Mouse (Mus musculus): ENCODE results near the gene Cd27. TPM values are rescaled to one million over a fixed set of nuclear protein-coding genes. Genes with fewer than 3 reads are reported as not detected.

Cd27 gene
- polyA plus RNA-seq, 2 experiments: 0.47 to 0.68 TPM

GRCm38 (mm10) chr6:125212621-125213020, 24.2 kb downstream of the Cd27 start:
- TF ChIP-seq CTCF (IDR thresholded peaks at IDR 0.05; ENCODE audit: low read depth) (no peak), EP300 (IDR thresholded peaks at IDR 0.05; ENCODE audit: low read depth) (no peak)
- Histone ChIP-seq H3K9me3 (ENCODE audit: control insufficient read depth, low read length) (no peaks in the 10 kb centered on the region), H3K4me3 (ENCODE audit: insufficient read depth in 1 of 2, low read depth in 2 of 2, low read length in 2 of 2) (no peak overlapping the region), H3K27ac (no peak overlapping the region), H3K27me3 (ENCODE audit: control insufficient read depth, insufficient read depth, low read length) (peaks cover 4% of the 10 kb centered on the region), H3K4me1 (replicated peaks; ENCODE audit: control insufficient read depth in 2 of 2, insufficient read depth in 2 of 2, low read length in 1 of 2) (peaks cover 0 to 1% of the 10 kb centered on the region in 2 experiments; a peak in 1 of 4 replicates), H3K36me3 (replicated peaks; ENCODE audit: control insufficient read depth, insufficient read depth, low read depth) (no peaks in the 10 kb centered on the region), H3K9ac (replicated peaks) (no peak overlapping the region), H3K4me2 (ENCODE audit: low read depth) (no peak overlapping the region)
- WGBS (ENCODE audit: insufficient replicate concordance): 17% methylated on average over 2 of the region's 2 CpGs
- DNase-seq (ENCODE audit: low read depth in 3 of 3, low spot score in 3 of 3): no peak
- no peak for ATAC-seq (ENCODE audit: insufficient read depth)

GRCm38 (mm10) chr6:125210436-125210835, 26.4 kb downstream of the Cd27 start:
- no peak for ATAC-seq (ENCODE audit: insufficient read depth)
- H3K4me1 ChIP-seq (replicated peaks; ENCODE audit: control insufficient read depth in 2 of 2, insufficient read depth in 2 of 2, low read length in 1 of 2): no peaks in the 10 kb centered on the region

GRCm38 (mm10) chr6:125197166-125197565, 39.6 kb downstream of the Cd27 start:
- TF ChIP-seq EP300 (IDR thresholded peaks at IDR 0.05; ENCODE audit: low read depth) (no peak), CTCF (IDR thresholded peaks at IDR 0.05; ENCODE audit: low read depth) (no peak)
- no peak for ATAC-seq (ENCODE audit: insufficient read depth)
- WGBS (ENCODE audit: insufficient replicate concordance): 78% methylated on average over 5 of the region's 5 CpGs

More at GRCm38 (mm10) chr6:125210436-125210835, 26.4 kb downstream of the Cd27 start:
- H3K36me3 ChIP-seq (replicated peaks; ENCODE audit: control insufficient read depth, insufficient read depth, low read depth): no peaks in the 10 kb centered on the region
- no peaks in the 10 kb centered on the region for H3K9me3 ChIP-seq (ENCODE audit: control insufficient read depth, low read length)
- no peak for DNase-seq (ENCODE audit: low read depth in 3 of 3, low spot score in 3 of 3)
- TF ChIP-seq EP300 (IDR thresholded peaks at IDR 0.05; ENCODE audit: low read depth) (no peak), CTCF (IDR thresholded peaks at IDR 0.05; ENCODE audit: low read depth) (peak; percentile 12; the same call in 1 of the 2 replicates)
- peaks cover 4% of the 10 kb centered on the region for H3K27me3 ChIP-seq (ENCODE audit: control insufficient read depth, insufficient read depth, low read length)
- 66% methylated on average over 1 of the region's 1 CpGs for WGBS (ENCODE audit: insufficient replicate concordance)
- no peak overlapping the region for H3K9ac ChIP-seq (replicated peaks)
- no peak overlapping the region for H3K4me3 ChIP-seq (ENCODE audit: insufficient read depth in 1 of 2, low read depth in 2 of 2, low read length in 2 of 2)
- H3K27ac ChIP-seq: no peak overlapping the region
- no peak overlapping the region for H3K4me2 ChIP-seq (ENCODE audit: low read depth)

GRCm38 (mm10) chr6:125196301-125196700, 40.5 kb downstream of the Cd27 start:
- Histone ChIP-seq H3K4me3 (ENCODE audit: insufficient read depth in 1 of 2, low read depth in 2 of 2, low read length in 2 of 2) (no peak overlapping the region), H3K36me3 (replicated peaks; ENCODE audit: control insufficient read depth, insufficient read depth, low read depth) (peaks cover 17% of the 10 kb centered on the region), H3K27ac (no peak overlapping the region), H3K4me1 (replicated peaks; ENCODE audit: control insufficient read depth in 2 of 2, insufficient read depth in 2 of 2, low read length in 1 of 2) (peaks cover 7 to 8% of the 10 kb centered on the region in 2 experiments), H3K27me3 (ENCODE audit: control insufficient read depth, insufficient read depth, low read length) (no peaks in the 10 kb centered on the region), H3K4me2 (ENCODE audit: low read depth) (no peak overlapping the region), H3K9me3 (ENCODE audit: control insufficient read depth, low read length) (no peaks in the 10 kb centered on the region), H3K9ac (replicated peaks) (no peak overlapping the region)
- 67% methylated on average over 3 of the region's 3 CpGs for WGBS (ENCODE audit: insufficient replicate concordance)
- TF ChIP-seq CTCF (IDR thresholded peaks at IDR 0.05; ENCODE audit: low read depth): no peak
- TF ChIP-seq EP300 (IDR thresholded peaks at IDR 0.05; ENCODE audit: low read depth): no peak
- DNase-seq (ENCODE audit: low read depth in 3 of 3, low spot score in 3 of 3): no peak
- no peak for ATAC-seq (ENCODE audit: insufficient read depth)

More at GRCm38 (mm10) chr6:125197166-125197565, 39.6 kb downstream of the Cd27 start:
- no peak overlapping the region for H3K9ac ChIP-seq (replicated peaks)
- no peak overlapping the region for H3K27ac ChIP-seq
- no peaks in the 10 kb centered on the region for H3K27me3 ChIP-seq (ENCODE audit: control insufficient read depth, insufficient read depth, low read length)
- DNase-seq (ENCODE audit: low read depth in 3 of 3, low spot score in 3 of 3): no peak
- H3K9me3 ChIP-seq (ENCODE audit: control insufficient read depth, low read length): no peaks in the 10 kb centered on the region
- no peak overlapping the region for H3K4me2 ChIP-seq (ENCODE audit: low read depth)
- peaks cover 7 to 8% of the 10 kb centered on the region in 2 experiments for H3K4me1 ChIP-seq (replicated peaks; ENCODE audit: control insufficient read depth in 2 of 2, insufficient read depth in 2 of 2, low read length in 1 of 2)
- H3K36me3 ChIP-seq (replicated peaks; ENCODE audit: control insufficient read depth, insufficient read depth, low read depth): peaks cover 17% of the 10 kb centered on the region
- no peak overlapping the region for H3K4me3 ChIP-seq (ENCODE audit: insufficient read depth in 1 of 2, low read depth in 2 of 2, low read length in 2 of 2)

GRCm38 (mm10) chr6:125195541-125196075, 41.2 kb downstream of the Cd27 start:
- ATAC-seq (ENCODE audit: insufficient read depth) (no peak), DNase-seq (ENCODE audit: low read depth in 3 of 3, low spot score in 3 of 3) (no peak)
- no peak overlapping the region for H3K4me3 ChIP-seq (ENCODE audit: insufficient read depth in 1 of 2, low read depth in 2 of 2, low read length in 2 of 2)
- H3K27me3 ChIP-seq (ENCODE audit: control insufficient read depth, insufficient read depth, low read length): no peaks in the 10 kb centered on the region
- peaks cover 17% of the 10 kb centered on the region for H3K36me3 ChIP-seq (replicated peaks; ENCODE audit: control insufficient read depth, insufficient read depth, low read depth)
- H3K9ac ChIP-seq (replicated peaks): no peak overlapping the region
- H3K27ac ChIP-seq: no peak overlapping the region
- H3K9me3 ChIP-seq (ENCODE audit: control insufficient read depth, low read length): no peaks in the 10 kb centered on the region
- H3K4me2 ChIP-seq (ENCODE audit: low read depth): no peak overlapping the region
- peaks cover 7 to 8% of the 10 kb centered on the region in 2 experiments for H3K4me1 ChIP-seq (replicated peaks; ENCODE audit: control insufficient read depth in 2 of 2, insufficient read depth in 2 of 2, low read length in 1 of 2)
- TF ChIP-seq CTCF (IDR thresholded peaks at IDR 0.05; ENCODE audit: low read depth): no peak
- TF ChIP-seq EP300 (IDR thresholded peaks at IDR 0.05; ENCODE audit: low read depth): no peak
- WGBS (ENCODE audit: insufficient replicate concordance): 52% methylated on average over 1 of the region's 1 CpGs

All from liver, embryonic 14.5 days (tissue).